Mouse (Mus musculus) heart, postnatal 36 days (tissue): Measurements from ENCODE around the gene Elf2. TPM values are rescaled to one million over a fixed set of nuclear protein-coding genes. Genes with fewer than 3 reads are reported as not detected.
A peak's percentile ranks its signal among the peaks of the same experiment; 100 is the strongest.

Source experiments
- DNase-seq, 2 experiments: peaks; one replicate each; pipeline ENCODE4 v3.0.0; 2021 to 2022
- intact Hi-C: fragments of 180-260 bp; cut with DNase I; formaldehyde crosslinking; loops from one replicate; pipeline ENCODE4 v1.15.1; 2025
- total RNA-seq, 2 experiments: library from RNA; stranded (reverse); gene quantifications; 2 replicates each; pipeline ENCODE4 v1.2.3; 2021

Elf2 gene
- 10 to 100 TPM; 53.8 to 62.2 TPM for total RNA-seq

DNA sequence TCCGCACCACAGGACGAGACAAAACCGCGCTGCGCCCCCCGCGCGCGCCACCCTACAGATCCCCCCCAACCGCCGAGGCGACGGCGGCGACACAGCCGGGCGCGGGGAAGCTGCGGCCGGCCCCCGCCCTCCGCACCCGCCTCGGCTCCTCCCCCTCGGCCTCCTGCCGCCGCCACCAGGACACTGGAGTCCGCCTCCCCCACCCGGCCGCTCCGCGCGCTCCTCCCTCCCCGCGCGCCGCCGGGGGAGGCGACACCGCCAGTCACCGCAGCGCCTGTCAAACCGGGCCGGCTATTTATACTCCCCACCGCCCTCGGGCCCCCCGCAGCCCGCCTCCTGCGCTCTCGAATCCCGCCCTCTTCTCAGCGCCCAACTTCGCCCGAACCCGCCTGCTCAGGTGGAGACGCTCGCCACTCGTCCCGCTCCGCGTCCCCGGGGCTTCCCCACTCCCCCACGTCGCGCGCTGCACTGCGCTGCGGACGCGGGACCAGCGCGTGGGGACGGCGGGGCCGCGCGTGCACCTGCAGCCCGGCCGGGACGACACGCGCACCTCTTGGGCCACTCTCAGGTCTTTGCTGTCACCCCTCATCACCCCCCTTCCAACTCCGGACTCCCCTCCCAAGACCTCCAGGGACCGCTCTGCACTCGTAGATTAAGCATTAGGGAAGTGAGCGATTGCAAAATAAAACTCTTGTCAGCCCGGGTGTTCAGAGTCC, at the start of gene Elf2:
Elf2 (minus strand) TSS at position 112 of the 716 bp plus-strand sequence.
- intact Hi-C loops: loop anchor here (1.0 to 2.0 kb wide), 2 partner anchors 14 to 64 kb away; no protein-coding TSS in a partner anchor
- peak; percentile 86 to 90 for DNase-seq

- DNase-seq: no peak
- intact Hi-C loops: no loop called here
These were observed 48.4 kb upstream of the Elf2 start for GRCm38 (mm10) chr3:51388904-51389303.

- no peak for DNase-seq
- intact Hi-C loops: no loop called here
These were observed 47.5 kb upstream of the Elf2 start for GRCm38 (mm10) chr3:51387868-51388381.

- DNase-seq: peak in 1 of 2 experiments; percentile 26
- intact Hi-C loops: no loop called here
These were observed 46.6 kb upstream of the Elf2 start for GRCm38 (mm10) chr3:51387134-51387451.

GRCm38 (mm10) chr3:51386441-51387133, 46.1 kb upstream of the Elf2 start:
- peak in 1 of 2 experiments; percentile 26 for DNase-seq
- intact Hi-C loops: no loop called here

- intact Hi-C loops: no loop called here
- no peak for DNase-seq
These were observed 42.9 kb upstream of the Elf2 start for GRCm38 (mm10) chr3:51383409-51383808.

DNA sequence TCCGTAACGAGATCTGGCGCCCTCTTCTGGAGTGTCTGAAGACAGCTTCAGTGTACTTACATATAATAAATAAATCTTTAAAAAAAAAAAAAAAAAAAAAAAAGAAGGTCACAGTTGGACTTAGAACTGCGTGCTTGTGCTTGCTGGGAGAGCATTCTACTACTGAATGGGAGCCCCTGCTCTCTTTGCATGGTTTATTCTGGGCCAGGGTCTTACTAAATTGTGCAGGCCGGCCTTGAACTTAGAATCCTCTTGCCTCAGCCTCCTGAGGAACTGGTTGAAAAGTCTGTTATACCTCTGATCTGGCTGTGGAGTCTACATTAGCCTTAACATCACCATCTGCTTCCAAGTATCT, 40.2 kb upstream of the Elf2 start:
- intact Hi-C loops: no loop called here

GRCm38 (mm10) chr3:51379786-51380659, 39.6 kb upstream of the Elf2 start:
- DNase-seq: peak; percentile 18 to 20
- intact Hi-C loops: no loop called here

More for the DNA sequence above, 40.2 kb upstream of the Elf2 start:
- no peak for DNase-seq

GRCm38 (mm10) chr3:51378665-51378946, 38.1 kb upstream of the Elf2 start:
- intact Hi-C loops: loop anchor here (1.0 kb wide), 1 partner anchor 18 kb away; the partner anchor contains the start of gene Mgarp
- no peak for DNase-seq

- intact Hi-C loops: loop anchor here (1.0 kb wide), 1 partner anchor 18 kb away; the partner anchor contains the start of gene Mgarp
- DNase-seq: no peak
These were observed 37.6 kb upstream of the Elf2 start for GRCm38 (mm10) chr3:51377878-51378664.

- peak; percentile 54 to 66 for DNase-seq
- intact Hi-C loops: loop anchor here (2.0 kb wide), 1 partner anchor 33 kb away; the partner anchor contains the start of gene Ndufc1
These were observed 35.1 kb upstream of the Elf2 start for GRCm38 (mm10) chr3:51375307-51376265.

DNA sequence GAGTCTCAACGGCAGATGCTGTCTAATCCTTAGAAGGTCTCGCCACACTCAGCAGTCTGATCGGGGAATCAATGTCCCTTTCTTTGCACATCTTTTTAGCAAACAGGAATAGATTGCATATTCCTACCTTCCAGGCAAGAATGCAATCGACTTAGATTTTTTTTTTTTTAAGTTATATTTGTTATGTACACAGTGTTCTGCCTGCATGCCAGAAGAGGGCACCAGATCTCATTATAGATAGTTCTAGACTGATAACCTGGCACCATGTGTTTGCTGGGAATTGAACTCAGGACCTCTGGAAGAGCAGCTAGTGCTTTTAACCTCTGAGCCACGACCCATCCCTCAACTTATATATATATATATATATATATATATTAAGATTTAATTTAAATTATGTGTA, 33.1 kb upstream of the Elf2 start:
- DNase-seq: no peak
- intact Hi-C loops: no loop called here

DNA sequence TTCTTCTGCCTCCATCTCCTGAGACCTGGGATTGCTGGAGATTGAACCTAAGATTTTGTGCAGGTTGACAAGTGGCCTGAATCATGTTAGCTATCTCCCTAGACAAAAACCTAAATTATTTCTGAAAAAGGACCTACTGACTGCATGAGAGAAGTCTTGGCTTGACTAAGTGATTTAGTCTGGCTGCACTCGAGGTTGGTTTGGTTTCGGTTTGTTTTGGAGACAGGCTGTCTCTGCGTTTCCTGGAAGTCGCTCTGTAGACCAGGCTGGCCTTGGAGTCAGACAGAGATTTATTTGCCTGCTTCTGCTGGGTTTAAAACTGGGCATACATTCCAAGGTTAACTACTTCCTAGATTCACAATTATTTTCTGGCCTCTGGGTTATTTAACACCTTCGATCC, 32.4 kb upstream of the Elf2 start:
- intact Hi-C loops: no loop called here

GRCm38 (mm10) chr3:51371826-51372225, 31.4 kb upstream of the Elf2 start:
- intact Hi-C loops: no loop called here
- no peak for DNase-seq

More for the DNA sequence above, 32.4 kb upstream of the Elf2 start:
- no peak for DNase-seq

GRCm38 (mm10) chr3:51368011-51368410, 27.5 kb upstream of the Elf2 start:
- intact Hi-C loops: no loop called here
- no peak for DNase-seq

GRCm38 (mm10) chr3:51366926-51367325, 26.5 kb upstream of the Elf2 start:
- no peak for DNase-seq
- intact Hi-C loops: no loop called here

- DNase-seq: no peak
- intact Hi-C loops: loop anchor here (1.0 kb wide), 2 partner anchors 76 to 131 kb away; no protein-coding TSS in a partner anchor
These were observed 25.0 kb upstream of the Elf2 start for GRCm38 (mm10) chr3:51365517-51365882.

GRCm38 (mm10) chr3:51364703-51365516, 24.4 kb upstream of the Elf2 start:
- DNase-seq: peak; percentile 69 to 80
- intact Hi-C loops: loop anchor here (1.0 kb wide), 2 partner anchors 76 to 131 kb away; no protein-coding TSS in a partner anchor
